Mouse (Mus musculus) megakaryocyte, embryonic 14.5 days (primary cell): ENCODE measurements at regions not wholly inside any gene's neighbourhood (a gene's known extent, or its start where the extent isn't known, plus 50 kb on each side); places are given as distances from the start of the nearest gene placed in this dataset.
A peak's percentile ranks its signal among the peaks of the same experiment; 100 is the strongest.

Experiments used
- H3K27me3 ChIP-seq: replicated peaks from 2 replicates; pipeline ENCODE3; 2012; ENCODE audit warnings: inconsistent platforms
- H3K36me3 ChIP-seq: replicated peaks from 2 replicates; pipeline ENCODE3; 2012; ENCODE audit warnings: low read length, inconsistent platforms, mixed read lengths
- H3K4me1 ChIP-seq: 2 replicates; pipeline ENCODE4 v1.6.1; 2012; ENCODE audit warnings: inconsistent platforms
- H3K4me3 ChIP-seq: replicated peaks from 2 replicates; pipeline ENCODE3; 2012; ENCODE audit warnings: moderate library complexity, mild to moderate bottlenecking, inconsistent platforms
- H3K9me3 ChIP-seq: 2 replicates; pipeline ENCODE4 v1.6.1; 2012; ENCODE audit warnings: inconsistent platforms
- FLI1 ChIP-seq: IDR thresholded peaks from 2 replicates; pipeline ENCODE4 v1.6.1; 2012; ENCODE audit warnings: low read length, inconsistent platforms, mixed read lengths
- GATA1 ChIP-seq: IDR thresholded peaks from 3 replicates; pipeline ENCODE4 v1.6.1; 2012; ENCODE audit warnings: mixed read lengths, low read length, inconsistent platforms, borderline replicate concordance

- H3K27me3 ChIP-seq: peaks cover 9% of the 10 kb centered on the region
- TF ChIP-seq GATA1 (no peak), FLI1 (no peak)
These were observed 69.9 kb upstream of the Rgma start for GRCm38 (mm10) chr7:73305286-73305975.

GRCm38 (mm10) chr7:73306296-73306695 is 69.0 kb upstream of the Rgma start:
- no peak for TF ChIP-seq FLI1
- TF ChIP-seq GATA1: no peak
- Histone ChIP-seq H3K9me3 (no peaks in the 10 kb centered on the region), H3K4me3 (no peak overlapping the region), H3K27me3 (peaks cover 9% of the 10 kb centered on the region), H3K4me1 (no peaks in the 10 kb centered on the region; the same call in 1 of the 2 replicates), H3K36me3 (no peaks in the 10 kb centered on the region)

More at GRCm38 (mm10) chr7:73305286-73305975, 69.9 kb upstream of the Rgma start:
- no peaks in the 10 kb centered on the region for H3K36me3 ChIP-seq
- no peak overlapping the region for H3K4me3 ChIP-seq
- H3K9me3 ChIP-seq: no peaks in the 10 kb centered on the region
- no peaks in the 10 kb centered on the region; the same call in 1 of the 2 replicates for H3K4me1 ChIP-seq

GRCm38 (mm10) chr7:73306728-73307127 is 68.6 kb upstream of the Rgma start:
- TF ChIP-seq GATA1 (no peak), FLI1 (no peak)
- Histone ChIP-seq H3K9me3 (no peaks in the 10 kb centered on the region), H3K27me3 (peaks cover 9% of the 10 kb centered on the region), H3K36me3 (no peaks in the 10 kb centered on the region), H3K4me1 (no peaks in the 10 kb centered on the region; the same call in 1 of the 2 replicates), H3K4me3 (no peak overlapping the region)

GRCm38 (mm10) chr7:73307586-73308490 is 67.5 kb upstream of the Rgma start:
- peaks cover 9% of the 10 kb centered on the region for H3K27me3 ChIP-seq
- no peaks in the 10 kb centered on the region; the same call in 1 of the 2 replicates for H3K4me1 ChIP-seq
- no peak overlapping the region for H3K4me3 ChIP-seq
- H3K9me3 ChIP-seq: no peaks in the 10 kb centered on the region
- TF ChIP-seq GATA1 (no peak), FLI1 (no peak)
- H3K36me3 ChIP-seq: no peaks in the 10 kb centered on the region

GRCm38 (mm10) chr7:73308981-73309380 is 66.3 kb upstream of the Rgma start:
- TF ChIP-seq FLI1 (no peak), GATA1 (no peak)
- H3K9me3 ChIP-seq: no peaks in the 10 kb centered on the region
- H3K27me3 ChIP-seq: peaks cover 7% of the 10 kb centered on the region
- H3K4me3 ChIP-seq: no peak overlapping the region
- no peaks in the 10 kb centered on the region for H3K36me3 ChIP-seq
- H3K4me1 ChIP-seq: no peaks in the 10 kb centered on the region; the same call in 1 of the 2 replicates

- H3K27me3 ChIP-seq: peaks cover 7% of the 10 kb centered on the region
- H3K9me3 ChIP-seq: no peaks in the 10 kb centered on the region
- no peaks in the 10 kb centered on the region; the same call in 1 of the 2 replicates for H3K4me1 ChIP-seq
- no peak for TF ChIP-seq FLI1
- TF ChIP-seq GATA1: no peak
- H3K36me3 ChIP-seq: no peaks in the 10 kb centered on the region
- H3K4me3 ChIP-seq: no peak overlapping the region
These were observed 65.3 kb upstream of the Rgma start for GRCm38 (mm10) chr7:73310056-73310455.

GRCm38 (mm10) chr7:73310581-73311136 is 64.7 kb upstream of the Rgma start:
- H3K4me1 ChIP-seq: no peaks in the 10 kb centered on the region; the same call in 1 of the 2 replicates
- TF ChIP-seq FLI1: no peak
- H3K4me3 ChIP-seq: peak overlapping the region; percentile 64
- H3K27me3 ChIP-seq: peaks cover 6% of the 10 kb centered on the region
- H3K36me3 ChIP-seq: no peaks in the 10 kb centered on the region
- H3K9me3 ChIP-seq: no peaks in the 10 kb centered on the region

GRCm38 (mm10) chr7:73315555-73315954 is 59.8 kb upstream of the Rgma start:
- H3K4me1 ChIP-seq: no peaks in the 10 kb centered on the region; the same call in 1 of the 2 replicates
- TF ChIP-seq FLI1: no peak
- no peak for TF ChIP-seq GATA1
- no peaks in the 10 kb centered on the region for H3K9me3 ChIP-seq
- H3K27me3 ChIP-seq: no peaks in the 10 kb centered on the region
- no peak overlapping the region for H3K4me3 ChIP-seq
- H3K36me3 ChIP-seq: no peaks in the 10 kb centered on the region

- TF ChIP-seq GATA1: no peak
- no peak for TF ChIP-seq FLI1
- H3K36me3 ChIP-seq: no peaks in the 10 kb centered on the region
- H3K9me3 ChIP-seq: no peaks in the 10 kb centered on the region
- H3K27me3 ChIP-seq: peaks cover 2% of the 10 kb centered on the region
- no peaks in the 10 kb centered on the region for H3K4me1 ChIP-seq
- H3K4me3 ChIP-seq: no peak overlapping the region
These were observed 57.7 kb upstream of the Rgma start for GRCm38 (mm10) chr7:73317574-73317973.
